Mouse (Mus musculus): ENCODE results near the gene Il1rapl1.

The Il1rapl1 gene

GRCm38 (mm10) chrX:88115609-88116073 lies at the start of gene Il1rapl1:
Gene Il1rapl1, minus strand, starts transcription at chrX:88115645.
- ATAC-seq (ENCODE audit: insufficient number of reproducible peaks, low FRiP score, low TSS enrichment) = peak; percentile 84

DNA sequence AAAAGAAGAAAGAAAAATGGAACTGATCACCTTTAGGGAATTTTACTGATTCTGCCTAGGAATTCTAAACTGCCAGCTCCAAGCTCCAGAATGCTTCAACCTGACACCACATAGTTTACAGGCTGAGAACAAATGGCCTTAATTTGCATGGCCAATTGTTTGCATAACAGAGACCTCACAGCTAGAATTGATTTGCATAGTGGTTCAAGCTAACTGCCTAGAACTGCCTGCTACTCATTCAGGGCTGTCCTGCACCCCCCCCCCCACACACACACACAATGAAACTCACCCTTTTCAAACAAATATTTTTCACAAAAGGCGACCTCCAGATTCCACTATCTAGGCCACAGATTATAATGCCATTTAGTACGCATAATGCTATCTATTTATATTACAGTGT lies 42.6 kb upstream of the Il1rapl1 start:
- ATAC-seq (ENCODE audit: insufficient number of reproducible peaks, low FRiP score, low TSS enrichment) = no peak

DNA sequence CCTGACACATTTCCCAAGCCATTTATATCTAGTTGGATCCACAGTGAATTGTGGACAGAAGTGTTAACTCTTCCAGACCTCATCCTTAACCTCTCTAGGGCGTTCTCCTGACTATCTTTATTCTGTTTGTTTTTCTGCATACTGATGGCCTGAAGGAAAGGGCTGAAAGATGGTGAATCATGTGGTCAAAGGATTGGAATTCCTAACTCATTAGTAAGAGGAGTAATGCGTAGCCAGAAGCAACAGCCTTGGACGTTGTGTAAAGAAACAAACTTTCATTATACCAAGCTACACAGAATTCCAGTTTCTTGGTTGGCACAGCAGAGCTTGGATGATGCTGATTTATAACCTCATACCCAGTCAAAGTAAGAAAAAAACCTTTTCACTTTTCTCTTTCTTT lies 10.2 kb upstream of the Il1rapl1 start:
- no peak for ATAC-seq (ENCODE audit: insufficient number of reproducible peaks, low FRiP score, low TSS enrichment)

GRCm38 (mm10) chrX:88120070-88120469 lies 4.6 kb upstream of the Il1rapl1 start:
- ATAC-seq (ENCODE audit: insufficient number of reproducible peaks, low FRiP score, low TSS enrichment) = no peak

- ATAC-seq (ENCODE audit: insufficient number of reproducible peaks, low FRiP score, low TSS enrichment) = no peak
These were observed 2.4 kb upstream of the Il1rapl1 start for GRCm38 (mm10) chrX:88117858-88118257.

DNA sequence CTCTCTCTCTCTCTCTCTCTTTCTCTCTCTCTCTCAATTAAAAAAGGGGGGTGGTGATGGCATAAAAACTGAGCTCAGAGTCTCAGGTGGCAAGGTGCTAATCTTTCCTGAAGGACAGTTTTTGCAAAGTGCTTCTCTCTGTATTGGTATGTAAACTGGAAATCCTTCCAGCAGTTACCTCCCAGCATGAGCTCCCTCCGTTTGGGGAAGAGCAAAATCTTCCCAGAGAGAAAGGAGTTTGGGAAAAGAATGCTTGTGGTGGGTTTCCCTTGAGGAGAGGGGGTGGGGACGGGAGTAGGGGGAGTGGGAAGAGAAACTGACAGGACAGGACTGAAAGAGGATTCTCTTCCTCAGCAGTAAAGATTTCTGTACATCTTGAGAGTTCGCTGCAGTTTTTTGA lies 881 bp upstream of the Il1rapl1 start:
- ATAC-seq (ENCODE audit: insufficient number of reproducible peaks, low FRiP score, low TSS enrichment) = no peak

DNA sequence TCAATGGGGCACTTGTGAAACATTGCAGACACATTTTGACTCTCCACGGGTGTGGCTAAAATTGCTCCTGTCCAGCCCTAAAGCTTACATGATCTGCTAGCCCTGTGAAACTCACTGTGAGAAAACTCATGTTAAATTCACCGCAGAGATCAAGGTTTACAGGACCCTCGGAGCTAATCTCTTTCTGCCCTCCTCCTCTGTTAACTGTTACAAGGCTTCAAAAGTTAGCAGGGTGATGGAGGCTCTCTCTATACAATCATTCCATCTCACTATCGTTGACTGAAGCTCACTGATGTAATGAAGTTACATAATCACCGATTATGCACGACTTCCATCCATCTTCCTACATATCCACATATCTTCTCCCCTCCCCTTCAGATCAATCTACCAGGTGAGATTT lies 1.9 kb downstream of the Il1rapl1 start:
- peak; percentile 50; the same call in 1 of the 2 replicates for ATAC-seq (ENCODE audit: insufficient number of reproducible peaks, low FRiP score, low TSS enrichment)

DNA sequence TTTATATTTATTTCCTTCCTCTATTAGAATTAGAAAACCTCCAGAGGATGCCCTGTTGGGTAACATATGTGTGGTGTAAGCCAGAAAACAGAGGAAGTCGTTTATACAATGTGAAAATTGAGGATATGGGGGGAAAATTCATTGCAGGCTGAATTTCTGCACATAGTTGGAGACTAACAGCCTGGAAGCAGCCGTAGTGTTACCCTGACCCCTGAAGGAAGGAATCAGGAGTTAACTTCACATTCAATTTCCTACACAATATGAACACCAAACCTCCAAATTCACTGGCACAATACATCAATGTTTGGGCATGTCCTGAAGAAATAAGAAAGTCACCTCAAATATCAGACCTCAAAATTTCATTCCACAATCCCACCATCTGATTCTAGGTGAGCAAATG lies 3.2 kb downstream of the Il1rapl1 start:
- no peak for ATAC-seq (ENCODE audit: insufficient number of reproducible peaks, low FRiP score, low TSS enrichment)

DNA sequence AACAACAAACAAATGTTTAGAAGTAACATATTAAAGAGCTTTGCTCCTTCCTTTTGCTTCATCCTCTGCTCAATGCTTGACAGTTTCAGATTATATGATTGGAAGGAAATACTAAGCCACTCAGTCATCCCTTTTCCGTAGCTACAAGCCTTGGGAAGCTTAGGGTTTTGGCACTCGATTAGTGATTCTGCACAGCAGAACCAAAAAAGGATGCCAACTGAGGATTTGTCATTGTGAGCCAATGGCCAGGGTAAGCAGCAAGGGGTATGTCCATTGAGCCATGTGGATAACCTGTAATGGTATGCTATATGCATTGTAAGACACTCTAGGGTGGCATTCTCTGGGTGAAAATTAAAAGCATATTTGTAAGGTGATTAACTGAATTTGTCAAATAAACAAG lies 5.7 kb downstream of the Il1rapl1 start:
- ATAC-seq (ENCODE audit: insufficient number of reproducible peaks, low FRiP score, low TSS enrichment) = peak; percentile 87

- ATAC-seq (ENCODE audit: insufficient number of reproducible peaks, low FRiP score, low TSS enrichment) = peak; percentile 76
These were observed 21.4 kb downstream of the Il1rapl1 start for GRCm38 (mm10) chrX:88093936-88094569.

DNA sequence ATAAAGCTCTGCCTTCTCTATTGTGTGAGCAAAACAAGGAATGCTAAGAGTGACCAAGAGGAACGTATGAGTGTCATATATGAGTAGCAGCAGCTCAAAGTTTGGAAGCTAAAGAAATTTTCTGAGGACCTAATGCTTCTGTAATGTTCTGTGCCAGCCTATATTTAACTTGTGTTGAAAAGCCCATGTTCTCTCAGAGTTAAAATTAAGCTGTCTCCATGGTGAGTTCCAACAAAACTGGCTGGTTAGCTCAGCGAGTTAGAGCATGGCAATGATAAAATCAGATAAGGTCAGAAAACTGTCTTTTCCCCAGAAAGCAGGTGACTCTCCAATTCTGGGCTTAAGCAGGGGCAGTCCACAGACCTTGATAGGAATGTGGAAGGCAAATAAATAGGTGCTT lies 25.6 kb downstream of the Il1rapl1 start:
- no peak for ATAC-seq (ENCODE audit: insufficient number of reproducible peaks, low FRiP score, low TSS enrichment)

GRCm38 (mm10) chrX:88072741-88073419 lies 42.6 kb downstream of the Il1rapl1 start:
- peak; percentile 40; the same call in 1 of the 2 replicates for ATAC-seq (ENCODE audit: insufficient number of reproducible peaks, low FRiP score, low TSS enrichment)

- ATAC-seq (ENCODE audit: insufficient number of reproducible peaks, low FRiP score, low TSS enrichment) = peak; percentile 79
These were observed 45.1 kb downstream of the Il1rapl1 start for GRCm38 (mm10) chrX:88070368-88070767.

DNA sequence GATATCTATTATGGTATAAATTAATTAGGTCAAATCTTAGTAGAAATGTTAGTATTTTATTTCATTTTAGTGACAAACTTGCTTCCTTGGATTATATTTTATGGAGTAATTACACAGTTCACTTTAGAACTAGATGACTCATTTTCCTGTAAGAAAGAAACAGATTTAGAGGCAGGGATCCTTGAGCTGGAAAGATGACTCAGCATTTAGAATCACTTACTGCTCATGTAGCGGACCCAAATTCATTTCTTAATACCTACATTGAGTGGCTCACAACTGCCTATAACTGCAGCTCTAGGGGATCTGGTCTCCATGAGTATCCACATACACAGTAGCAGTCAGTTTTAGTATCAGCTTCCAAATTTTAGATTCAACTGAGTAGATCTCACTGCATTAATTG lies 71.9 kb downstream of the Il1rapl1 start:
- ATAC-seq (ENCODE audit: insufficient number of reproducible peaks, low FRiP score, low TSS enrichment) = no peak

DNA sequence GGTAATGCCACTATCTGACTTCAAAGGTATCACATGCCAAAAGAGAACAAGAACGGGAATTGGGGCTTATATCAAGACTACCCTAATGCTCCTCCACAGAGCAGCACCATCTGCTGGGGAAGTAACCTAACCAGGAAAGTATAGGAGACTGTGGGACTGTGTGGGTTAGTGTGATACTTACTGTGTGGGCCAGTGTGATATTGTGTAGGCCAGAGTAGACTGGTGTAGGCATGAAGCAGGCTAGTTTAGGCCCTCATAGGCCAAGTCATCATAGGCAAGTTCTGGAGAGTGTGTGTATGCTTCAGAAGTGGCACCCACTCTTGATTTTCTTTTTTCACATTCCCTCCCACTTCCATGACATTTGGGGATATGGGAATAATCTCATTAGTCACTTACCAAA lies 76.5 kb downstream of the Il1rapl1 start:
- no peak for ATAC-seq (ENCODE audit: insufficient number of reproducible peaks, low FRiP score, low TSS enrichment)

DNA sequence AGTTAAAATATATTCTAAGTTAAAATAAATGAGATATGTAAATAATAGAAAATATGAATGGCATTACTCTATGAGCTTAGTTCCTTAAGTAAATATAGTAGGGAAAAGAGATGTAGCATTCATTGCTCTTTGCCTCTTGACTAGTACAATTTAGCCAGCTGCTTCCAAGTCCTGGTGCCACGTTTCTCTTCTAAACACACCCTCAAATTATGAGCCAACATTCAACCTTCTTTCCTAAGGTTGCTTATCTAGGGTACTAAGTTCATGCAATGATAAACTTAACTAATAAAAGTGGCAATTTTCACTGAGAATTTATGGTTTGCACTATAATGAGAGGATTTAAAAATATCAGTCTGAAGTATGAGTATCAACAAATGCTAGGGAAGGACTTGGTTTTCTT lies 218.3 kb downstream of the Il1rapl1 start:
- ATAC-seq (ENCODE audit: insufficient number of reproducible peaks, low FRiP score, low TSS enrichment) = no peak

DNA sequence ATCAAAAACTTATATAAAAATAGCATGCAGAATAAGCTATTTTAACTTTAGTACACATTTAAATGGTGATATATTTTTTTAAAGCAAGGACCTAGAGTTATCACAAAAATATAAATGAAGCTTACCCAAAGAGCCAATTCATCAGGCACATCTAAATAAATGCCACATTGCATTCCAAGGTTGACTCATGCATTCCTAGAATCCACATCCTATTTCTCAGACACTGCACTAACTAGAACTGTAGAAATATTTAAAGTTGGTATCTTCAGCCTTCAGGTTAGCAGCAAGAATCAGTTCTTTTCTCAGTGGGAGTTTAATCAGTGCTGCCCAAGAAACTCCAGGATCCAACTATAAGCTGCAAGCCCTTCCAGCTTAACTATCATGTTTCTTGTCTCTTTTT lies 223.5 kb downstream of the Il1rapl1 start:
- ATAC-seq (ENCODE audit: insufficient number of reproducible peaks, low FRiP score, low TSS enrichment) = no peak

DNA sequence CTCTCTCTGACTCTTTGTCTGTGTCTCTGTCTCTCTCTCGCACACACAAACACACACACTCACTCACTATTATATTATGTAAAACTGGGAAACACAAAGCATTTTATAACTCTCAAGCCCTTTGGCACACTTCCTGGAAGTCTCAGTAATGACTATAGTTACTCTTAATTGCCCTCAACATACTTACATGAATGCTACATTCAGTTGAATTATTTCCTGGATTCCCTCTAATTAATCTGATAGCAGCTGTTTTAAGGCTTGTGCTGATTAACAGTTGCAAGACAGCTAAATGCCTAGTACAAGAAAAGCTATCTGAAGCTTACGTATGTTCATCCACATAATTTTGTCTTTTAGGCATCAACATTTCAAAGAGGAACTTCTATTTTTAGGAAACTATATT lies 261.3 kb downstream of the Il1rapl1 start:
- no peak for ATAC-seq (ENCODE audit: insufficient number of reproducible peaks, low FRiP score, low TSS enrichment)

GRCm38 (mm10) chrX:87813884-87814283 lies 301.6 kb downstream of the Il1rapl1 start:
- ATAC-seq (ENCODE audit: insufficient number of reproducible peaks, low FRiP score, low TSS enrichment) = no peak

GRCm38 (mm10) chrX:87807717-87808116 lies 307.7 kb downstream of the Il1rapl1 start:
- ATAC-seq (ENCODE audit: insufficient number of reproducible peaks, low FRiP score, low TSS enrichment) = peak; percentile 61; the same call in 1 of the 2 replicates

DNA sequence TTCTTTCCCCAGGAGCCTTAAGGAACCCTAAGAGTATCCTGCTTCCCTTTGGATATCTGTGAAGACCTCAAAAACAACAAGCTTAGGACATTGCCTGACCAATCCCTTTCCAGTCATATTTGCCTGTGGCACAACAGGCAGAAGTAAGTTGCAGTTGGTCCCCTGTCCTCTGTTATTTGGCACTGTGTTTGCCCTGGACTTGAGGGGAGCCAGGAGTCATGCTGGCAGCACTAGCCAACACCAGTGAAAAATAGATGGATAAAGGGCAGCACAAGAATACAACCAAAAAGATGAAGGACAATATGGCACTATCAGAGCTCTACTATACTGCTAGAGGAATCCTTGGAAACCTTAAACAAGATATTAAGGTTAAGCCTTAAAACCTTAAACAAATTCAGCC lies 322.4 kb downstream of the Il1rapl1 start:
- 0 out of 2 replicates have a peak, but pooled peaks have one; percentile 49 for ATAC-seq (ENCODE audit: insufficient number of reproducible peaks, low FRiP score, low TSS enrichment)

GRCm38 (mm10) chrX:87710589-87710988 lies 404.9 kb downstream of the Il1rapl1 start:
- peak; percentile 88 for ATAC-seq (ENCODE audit: insufficient number of reproducible peaks, low FRiP score, low TSS enrichment)

All from cerebellum, adult (tissue).